Mouse (Mus musculus): ENCODE data around the gene Olfr552.
"Not testable (repeated sequence)": the region's sequence is repeated elsewhere in the genome, so short reads cannot be mapped to it uniquely, and the experiment has no call there.

Olfr552 gene

GRCm38 (mm10) chr7:102597378-102598031 is at the start of gene Olfr552:
Olfr552 (plus strand) TSS chr7:102597770.
- DNase-seq (ENCODE audit: low spot score): no peak

- DNase-seq (ENCODE audit: low spot score): no peak
Observed at GRCm38 (mm10) chr7:102549570-102549969, 48.0 kb upstream of the Olfr552 start, which contains the start of gene Olfr549. Olfr549 (plus strand) TSS chr7:102549870.

- DNase-seq (ENCODE audit: low spot score): no peak
Observed at GRCm38 (mm10) chr7:102553279-102553678, 44.3 kb upstream of the Olfr552 start.

GRCm38 (mm10) chr7:102564999-102565997 is 32.3 kb upstream of the Olfr552 start, which contains the start of gene Trim21:
Trim21 (minus strand) TSS chr7:102565486.
- peak; percentile 90 for DNase-seq (ENCODE audit: low spot score)

- DNase-seq (ENCODE audit: low spot score): no peak
Observed at GRCm38 (mm10) chr7:102566219-102566618, 31.4 kb upstream of the Olfr552 start.

GRCm38 (mm10) chr7:102571142-102571541 is 26.4 kb upstream of the Olfr552 start, which contains the start of gene Olfr550:
Olfr550 (plus strand) TSS chr7:102571442.
- no peak for DNase-seq (ENCODE audit: low spot score)

GRCm38 (mm10) chr7:102573174-102573830 is 24.3 kb upstream of the Olfr552 start:
- no peak for DNase-seq (ENCODE audit: low spot score)

- DNase-seq (ENCODE audit: low spot score): no peak
Observed at GRCm38 (mm10) chr7:102575998-102576397, 21.6 kb upstream of the Olfr552 start.

- DNase-seq (ENCODE audit: low spot score): no peak
Observed at GRCm38 (mm10) chr7:102591786-102592185, 5.8 kb upstream of the Olfr552 start, which contains the start of gene Olfr551. Olfr551 (minus strand) TSS chr7:102591886.

GRCm38 (mm10) chr7:102618118-102618517 is 20.5 kb downstream of the Olfr552 start, which contains the start of gene Olfr553:
Olfr553 (minus strand) TSS chr7:102618218.
- DNase-seq (ENCODE audit: low spot score): no peak

- peak; percentile 2 for DNase-seq (ENCODE audit: low spot score)
Observed at GRCm38 (mm10) chr7:102619608-102620007, 22.0 kb downstream of the Olfr552 start.

- not testable (repeated sequence) for DNase-seq (ENCODE audit: low spot score)
Observed at GRCm38 (mm10) chr7:102620368-102620767, 22.8 kb downstream of the Olfr552 start.

GRCm38 (mm10) chr7:102636665-102637064 is 39.1 kb downstream of the Olfr552 start:
- DNase-seq (ENCODE audit: low spot score): peak; percentile 7

GRCm38 (mm10) chr7:102638132-102638531 is 40.6 kb downstream of the Olfr552 start, which contains the start of gene Olfr554:
Olfr554 (plus strand) TSS chr7:102638432.
- DNase-seq (ENCODE audit: low spot score): no peak

GRCm38 (mm10) chr7:102644945-102645344 is 47.4 kb downstream of the Olfr552 start:
- not testable (repeated sequence) for DNase-seq (ENCODE audit: low spot score)
